Mouse (Mus musculus) C2C12 (cell line): ENCODE measurements around the gene Ccr7.

Experiments
- CTCF ChIP-seq: IDR thresholded peaks from one replicate; pipeline ENCODE4 v1.5.1; 2011; ENCODE audit not compliant: control insufficient read depth, insufficient read depth, insufficient read length
- MYOG ChIP-seq: IDR thresholded peaks from one replicate; pipeline ENCODE4 v1.6.1; 2011; ENCODE audit not compliant: control insufficient read depth, insufficient read length; ENCODE audit errors: extremely low read depth

- TF ChIP-seq MYOG (no peak), CTCF (no peak)
Measured at GRCm38 (mm10) chr11:99148400-99148799, 6.5 kb downstream of the Ccr7 start.
